Mouse (Mus musculus) forebrain, embryonic 14.5 days (tissue): ENCODE results near the gene Naa35. TPM values are rescaled to one million over a fixed set of nuclear protein-coding genes. Genes with fewer than 3 reads are reported as not detected.
A peak's percentile ranks its signal among the peaks of the same experiment; 100 is the strongest.

ENCODE experiments used
- ATAC-seq: fragments of 200-750 bp; cut with Nextera tagmentation; 2 replicates; pipeline ENCODE4 v1.8.0; 2017; ENCODE audit warnings: mild to moderate bottlenecking, moderate library complexity
- DNase-seq: peaks from one replicate; pipeline ENCODE4 v3.0.0-alpha.2; 2015; ENCODE audit warnings: low spot score
- H3K27ac ChIP-seq: fragments of 300-500 bp; sonication (generic); 2 replicates; pipeline ENCODE4 v1.5.1; 2014; ENCODE audit warnings: low read depth, mild to moderate bottlenecking, control low read depth, low read length, moderate library complexity
- H3K27me3 ChIP-seq: fragments of 300-500 bp; sonication (generic); replicated peaks from 2 replicates; pipeline ENCODE4 v1.6.1; 2014; ENCODE audit warnings: low read length, control low read depth, mixed read lengths; ENCODE audit not compliant: control insufficient read depth, insufficient read depth
- H3K36me3 ChIP-seq: fragments of 300-500 bp; sonication (generic); 2 replicates; pipeline ENCODE4 v1.6.1; 2014; ENCODE audit warnings: low read length, control low read depth; ENCODE audit not compliant: control insufficient read depth, insufficient read depth
- H3K4me1 ChIP-seq: fragments of 300-500 bp; sonication (generic); 2 replicates; pipeline ENCODE4 v1.6.1; 2014; ENCODE audit warnings: antibody characterized with exemption, low read length, control low read depth; ENCODE audit not compliant: control insufficient read depth, insufficient read depth
- H3K4me2 ChIP-seq: fragments of 300-500 bp; sonication (generic); 2 replicates; pipeline ENCODE4 v1.6.1; 2014; ENCODE audit warnings: mild to moderate bottlenecking, control low read depth, low read length
- H3K4me3 ChIP-seq: fragments of 300-500 bp; sonication (generic); 2 replicates; pipeline ENCODE4 v1.5.1; 2014; ENCODE audit warnings: low read depth, low read length, control low read depth
- H3K9ac ChIP-seq: fragments of 300-500 bp; sonication (generic); 2 replicates; pipeline ENCODE4 v1.6.1; 2014; ENCODE audit warnings: mild to moderate bottlenecking, low read length, control low read depth, moderate library complexity
- H3K9me3 ChIP-seq: fragments of 300-500 bp; sonication (generic); replicated peaks from 2 replicates; pipeline ENCODE4 v1.6.1; 2016; ENCODE audit warnings: low read length, control low read depth, mixed read lengths; ENCODE audit not compliant: control insufficient read depth
- WGBS: fragments of 180-500 bp; shearing (Covaris S2); extraction: QIAGEN DNeasy Blood & Tissue Kit; methylation state at CpG from one replicate; pipeline ENCODE4 v1.1.7; 2014; 5-methylcytosine and 5-hydroxymethylcytosine counted together
- polyA plus RNA-seq: library from polyadenylated mRNA; unstranded; fragments of >200 nt; fragmentation: Nextera tagmentation; extraction: Ambion mirVana; gene quantifications from 2 replicates; pipeline ENCODE4 v1.2.1, GENCODE M21; 2014

Gene Naa35
- polyA plus RNA-seq, 1 experiment from 2014 or later = 157 TPM

GRCm38 (mm10) chr13:59564505-59564904 lies 20.6 kb upstream of the Naa35 start:
- DNase-seq (no peak), ATAC-seq (no peak)
- Histone ChIP-seq H3K27me3 (no peaks in the 10 kb centered on the region), H3K9me3 (no peaks in the 10 kb centered on the region), H3K27ac (no peak overlapping the region), H3K4me3 (no peak overlapping the region), H3K4me2 (no peak overlapping the region), H3K4me1 (no peaks in the 10 kb centered on the region), H3K9ac (no peak overlapping the region), H3K36me3 (no peaks in the 10 kb centered on the region)
- WGBS = 89% methylated on average over 4 of the region's 4 CpGs

GRCm38 (mm10) chr13:59564923-59565322 lies 20.1 kb upstream of the Naa35 start:
- H3K27ac ChIP-seq = no peak overlapping the region
- DNase-seq (no peak), ATAC-seq (no peak)
- H3K27me3 ChIP-seq = no peaks in the 10 kb centered on the region
- H3K9me3 ChIP-seq = no peaks in the 10 kb centered on the region
- H3K4me1 ChIP-seq = no peaks in the 10 kb centered on the region
- H3K36me3 ChIP-seq = no peaks in the 10 kb centered on the region
- 87% methylated on average over 10 of the region's 10 CpGs for WGBS
- H3K4me3 ChIP-seq = no peak overlapping the region
- no peak overlapping the region for H3K9ac ChIP-seq
- no peak overlapping the region for H3K4me2 ChIP-seq

GRCm38 (mm10) chr13:59565945-59566520 lies 19.0 kb upstream of the Naa35 start:
- no peaks in the 10 kb centered on the region for H3K4me1 ChIP-seq
- ATAC-seq = no peak
- WGBS = 68% methylated on average over 9 of the region's 9 CpGs

GRCm38 (mm10) chr13:59571107-59571506 lies 14.0 kb upstream of the Naa35 start:
- H3K4me2 ChIP-seq = no peak overlapping the region
- H3K27ac ChIP-seq = no peak overlapping the region
- H3K4me3 ChIP-seq = no peak overlapping the region
- 90% methylated on average over 6 of the region's 6 CpGs for WGBS
- DNase-seq (no peak), ATAC-seq (no peak)
- no peaks in the 10 kb centered on the region for H3K9me3 ChIP-seq
- no peaks in the 10 kb centered on the region for H3K4me1 ChIP-seq
- no peaks in the 10 kb centered on the region for H3K36me3 ChIP-seq
- no peaks in the 10 kb centered on the region for H3K27me3 ChIP-seq
- H3K9ac ChIP-seq = no peak overlapping the region

More at GRCm38 (mm10) chr13:59565945-59566520, 19.0 kb upstream of the Naa35 start:
- Histone ChIP-seq H3K36me3 (no peaks in the 10 kb centered on the region), H3K27ac (no peak overlapping the region), H3K27me3 (no peaks in the 10 kb centered on the region), H3K9me3 (no peaks in the 10 kb centered on the region), H3K4me3 (no peak overlapping the region), H3K4me2 (no peak overlapping the region), H3K9ac (no peak overlapping the region)
- DNase-seq = no peak

- no peak for ATAC-seq
- Histone ChIP-seq H3K4me1 (no peaks in the 10 kb centered on the region), H3K4me3 (no peak overlapping the region), H3K9ac (no peak overlapping the region), H3K27me3 (no peaks in the 10 kb centered on the region), H3K27ac (no peak overlapping the region), H3K9me3 (no peaks in the 10 kb centered on the region), H3K4me2 (no peak overlapping the region), H3K36me3 (no peaks in the 10 kb centered on the region)
- 91% methylated on average over 2 of the region's 2 CpGs for WGBS
- peak; percentile 54 for DNase-seq
Observed at GRCm38 (mm10) chr13:59572549-59572948, 12.5 kb upstream of the Naa35 start.

- WGBS = 98% methylated on average over 4 of the region's 4 CpGs
- peaks cover 5% of the 10 kb centered on the region; the same call in 1 of the 2 replicates for H3K4me1 ChIP-seq
- no peaks in the 10 kb centered on the region for H3K9me3 ChIP-seq
Observed at GRCm38 (mm10) chr13:59580954-59581353, 4.1 kb upstream of the Naa35 start.

GRCm38 (mm10) chr13:59584481-59584880 lies 578 bp upstream of the Naa35 start:
- peak overlapping the region; percentile 90 for H3K4me2 ChIP-seq
- H3K9ac ChIP-seq = peak overlapping the region; percentile 71
- H3K4me1 ChIP-seq = peaks cover 19% of the 10 kb centered on the region
- H3K27ac ChIP-seq = peak overlapping the region; percentile 21; the same call in 1 of the 2 replicates
- H3K27me3 ChIP-seq = no peaks in the 10 kb centered on the region
- H3K36me3 ChIP-seq = peaks cover 25% of the 10 kb centered on the region
- H3K4me3 ChIP-seq = peak overlapping the region; percentile 96
- ATAC-seq = peak; percentile 55
- H3K9me3 ChIP-seq = no peaks in the 10 kb centered on the region
- 4% methylated on average over 9 of the region's 9 CpGs for WGBS
- DNase-seq = peak; percentile 18

More at GRCm38 (mm10) chr13:59580954-59581353, 4.1 kb upstream of the Naa35 start:
- H3K27me3 ChIP-seq = no peaks in the 10 kb centered on the region
- no peak overlapping the region for H3K9ac ChIP-seq
- no peak for ATAC-seq
- DNase-seq = no peak
- no peak overlapping the region for H3K27ac ChIP-seq
- no peaks in the 10 kb centered on the region for H3K36me3 ChIP-seq
- H3K4me3 ChIP-seq = no peak overlapping the region
- no peak overlapping the region for H3K4me2 ChIP-seq

GRCm38 (mm10) chr13:59585648-59586005 lies 568 bp downstream of the Naa35 start:
- peak overlapping the region; percentile 91 for H3K9ac ChIP-seq
- peak overlapping the region; percentile 77; the same call in 1 of the 2 replicates for H3K27ac ChIP-seq
- ATAC-seq (no peak), DNase-seq (peak; percentile 33)
- peaks cover 19% of the 10 kb centered on the region for H3K4me1 ChIP-seq
- H3K36me3 ChIP-seq = peaks cover 36% of the 10 kb centered on the region
- H3K4me2 ChIP-seq = peak overlapping the region; percentile 87
- H3K27me3 ChIP-seq = no peaks in the 10 kb centered on the region
- 0% methylated on average over 28 of the region's 28 CpGs for WGBS
- no peaks in the 10 kb centered on the region for H3K9me3 ChIP-seq
- peak overlapping the region; percentile 96 for H3K4me3 ChIP-seq

- Histone ChIP-seq H3K27ac (no peak overlapping the region), H3K27me3 (no peaks in the 10 kb centered on the region), H3K36me3 (peaks cover 52% of the 10 kb centered on the region), H3K9me3 (no peaks in the 10 kb centered on the region), H3K4me1 (peaks cover 19% of the 10 kb centered on the region), H3K4me2 (peak overlapping the region; percentile 87; the same call in 1 of the 2 replicates), H3K9ac (peak overlapping the region; percentile 0; the same call in 1 of the 2 replicates), H3K4me3 (no peak overlapping the region)
- DNase-seq (no peak), ATAC-seq (no peak)
- WGBS = 94% methylated on average over 2 of the region's 2 CpGs
Observed at GRCm38 (mm10) chr13:59587201-59587600, 2.1 kb downstream of the Naa35 start.
